Mouse (Mus musculus): ENCODE data around the gene Rnasel.
"Not testable (repeated sequence)": the region's sequence is repeated elsewhere in the genome, so short reads cannot be mapped to it uniquely, and the experiment has no call there.

Rnasel gene

GRCm38 (mm10) chr1:153737101-153738085 lies 11.8 kb upstream of the Rnasel start:
- no peak for DNase-seq

GRCm38 (mm10) chr1:153739437-153740015 lies 9.7 kb upstream of the Rnasel start:
- no peak for DNase-seq

- DNase-seq, result peak; percentile 85
These were observed 9.1 kb upstream of the Rnasel start, which contains the start of gene Rgs16 for GRCm38 (mm10) chr1:153740145-153740544. Gene Rgs16 (plus strand): TSS chr1:153740349.

GRCm38 (mm10) chr1:153740775-153741400 lies 8.3 kb upstream of the Rnasel start:
- DNase-seq, result peak; percentile 27

- DNase-seq, result no peak
These were observed 7.5 kb upstream of the Rnasel start for GRCm38 (mm10) chr1:153741551-153742316.

- peak; percentile 83 for DNase-seq
These were observed 6.7 kb upstream of the Rnasel start for GRCm38 (mm10) chr1:153742374-153743155.

GRCm38 (mm10) chr1:153746119-153746670 lies 3.0 kb upstream of the Rnasel start:
- no peak for DNase-seq

- DNase-seq, result peak; percentile 81
These were observed 2.5 kb upstream of the Rnasel start for GRCm38 (mm10) chr1:153746728-153747127.

GRCm38 (mm10) chr1:153747861-153748530 lies 1.2 kb upstream of the Rnasel start:
- DNase-seq, result no peak

GRCm38 (mm10) chr1:153748549-153748948 lies 677 bp upstream of the Rnasel start:
- no peak for DNase-seq

GRCm38 (mm10) chr1:153750054-153750453 lies 828 bp downstream of the Rnasel start:
- no peak for DNase-seq

GRCm38 (mm10) chr1:153751763-153752301 lies 2.6 kb downstream of the Rnasel start:
- DNase-seq, result no peak

GRCm38 (mm10) chr1:153752521-153752920 lies 3.3 kb downstream of the Rnasel start:
- DNase-seq, result no peak

GRCm38 (mm10) chr1:153753725-153754464 lies 4.7 kb downstream of the Rnasel start:
- DNase-seq, result no peak

GRCm38 (mm10) chr1:153764136-153764535 lies 14.9 kb downstream of the Rnasel start:
- no peak for DNase-seq

GRCm38 (mm10) chr1:153766298-153766697 lies 17.1 kb downstream of the Rnasel start:
- no peak for DNase-seq

GRCm38 (mm10) chr1:153767281-153767680 lies 18.1 kb downstream of the Rnasel start:
- DNase-seq, result no peak

- DNase-seq, result no peak
These were observed 19.2 kb downstream of the Rnasel start for GRCm38 (mm10) chr1:153768465-153768864.

GRCm38 (mm10) chr1:153769571-153769970 lies 20.3 kb downstream of the Rnasel start:
- not testable (repeated sequence) for DNase-seq

Measured in cerebellum, adult 8-10 months (tissue).